Mouse (Mus musculus): ENCODE measurements at regions not wholly inside any gene's neighbourhood (a gene's known extent, or its start where the extent isn't known, plus 50 kb on each side); places are given as distances from the start of the nearest gene placed in this dataset.

GRCm38 (mm10) chr4:70026848-70027247 lies 383.4 kb downstream of the Cdk5rap2 start:
- Histone ChIP-seq H3K9ac (no peak overlapping the region), H3K4me2 (replicated peaks) (no peak overlapping the region), H3K27me3 (replicated peaks) (no peaks in the 10 kb centered on the region), H3K4me1 (no peaks in the 10 kb centered on the region), H3K4me3 (no peak overlapping the region), H3K36me3 (no peaks in the 10 kb centered on the region), H3K27ac (no peak overlapping the region), H3K9me3 (no peaks in the 10 kb centered on the region)
- 54% methylated on average over 8 of the region's 8 CpGs for WGBS
- peak; percentile 81; the same call in 1 of the 2 replicates for ATAC-seq (ENCODE audit: low FRiP score, low read depth)

GRCm38 (mm10) chr4:70024838-70025376 lies 385.3 kb downstream of the Cdk5rap2 start:
- ATAC-seq (ENCODE audit: low FRiP score, low read depth): no peak
- 92% methylated on average over 3 of the region's 3 CpGs for WGBS
- no peak overlapping the region for H3K4me2 ChIP-seq (replicated peaks)
- H3K4me3 ChIP-seq: no peak overlapping the region
- H3K27ac ChIP-seq: no peak overlapping the region
- H3K4me1 ChIP-seq: no peaks in the 10 kb centered on the region
- no peak overlapping the region for H3K9ac ChIP-seq
- no peaks in the 10 kb centered on the region for H3K9me3 ChIP-seq
- no peaks in the 10 kb centered on the region for H3K27me3 ChIP-seq (replicated peaks)
- no peaks in the 10 kb centered on the region for H3K36me3 ChIP-seq

GRCm38 (mm10) chr4:70020905-70021470 lies 389.3 kb downstream of the Cdk5rap2 start:
- Histone ChIP-seq H3K4me1 (no peaks in the 10 kb centered on the region), H3K36me3 (no peaks in the 10 kb centered on the region), H3K4me3 (no peak overlapping the region), H3K27me3 (replicated peaks) (no peaks in the 10 kb centered on the region), H3K9ac (no peak overlapping the region), H3K9me3 (no peaks in the 10 kb centered on the region), H3K4me2 (replicated peaks) (no peak overlapping the region), H3K27ac (no peak overlapping the region)
- ATAC-seq (ENCODE audit: low FRiP score, low read depth): no peak
- 54% methylated on average over 6 of the region's 6 CpGs for WGBS

DNA sequence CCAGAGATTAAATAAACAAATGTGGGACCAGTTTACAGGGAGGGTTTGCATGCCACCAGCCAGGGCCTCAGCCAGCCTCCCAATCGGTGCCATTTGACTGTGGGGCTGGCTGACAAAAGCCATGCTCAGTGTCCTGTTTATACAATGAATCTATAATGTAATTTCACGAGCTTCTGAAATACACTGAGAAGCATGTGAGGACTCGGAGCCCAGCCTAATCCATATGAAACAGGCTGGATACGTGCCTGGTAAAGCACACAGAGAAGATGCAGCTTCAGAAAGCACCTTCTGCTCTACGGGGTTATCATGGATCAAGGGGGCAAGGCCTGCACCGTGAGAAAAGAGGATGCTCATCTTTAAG lies 398.0 kb downstream of the Cdk5rap2 start:
- Histone ChIP-seq H3K9me3 (no peaks in the 10 kb centered on the region), H3K36me3 (no peaks in the 10 kb centered on the region), H3K4me1 (0 out of 2 replicates have a peak, but pooled peaks cover 2% of the 10 kb centered on the region), H3K9ac (no peak overlapping the region), H3K27me3 (replicated peaks) (no peaks in the 10 kb centered on the region), H3K4me3 (no peak overlapping the region), H3K27ac (no peak overlapping the region), H3K4me2 (replicated peaks) (no peak overlapping the region)
- peak; percentile 60; the same call in 1 of the 2 replicates for ATAC-seq (ENCODE audit: low FRiP score, low read depth)
- WGBS: 53% methylated on average over 6 of the region's 6 CpGs

DNA sequence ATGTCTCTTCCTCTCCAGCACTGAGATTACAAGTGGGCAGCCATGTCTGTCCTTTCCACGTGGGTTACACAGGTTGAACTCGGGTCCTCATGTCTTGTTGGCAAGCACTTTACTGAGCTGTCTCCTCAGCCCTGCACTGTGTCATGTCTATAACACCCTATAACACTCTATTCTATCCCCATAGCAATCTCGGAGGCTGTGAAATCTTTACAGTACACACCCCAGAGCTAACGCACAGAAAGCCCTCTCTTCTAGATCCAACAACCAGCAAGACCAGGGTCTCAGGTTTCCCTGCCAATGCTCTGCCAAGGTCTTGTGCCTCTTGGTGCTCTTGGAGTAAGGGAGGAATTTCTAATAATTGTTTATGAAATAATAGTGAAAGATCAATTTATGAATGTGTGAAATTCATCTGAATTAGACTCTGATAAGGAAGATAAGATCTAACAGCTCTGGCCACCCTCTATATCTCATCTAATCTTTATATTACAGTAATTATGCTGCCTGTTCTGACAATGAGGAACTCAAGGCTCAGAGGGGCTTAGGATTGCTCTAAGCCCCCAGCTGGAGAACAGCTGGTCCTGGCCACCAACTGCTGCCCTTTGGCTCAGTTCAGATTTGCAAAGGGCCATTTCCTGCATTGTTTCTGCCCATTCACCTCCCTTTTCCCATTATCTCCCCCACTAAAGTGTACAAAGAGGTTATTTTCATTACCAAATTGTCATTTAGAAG lies 398.6 kb downstream of the Cdk5rap2 start:
- 79% methylated on average over 4 of the region's 4 CpGs for WGBS
- H3K27ac ChIP-seq: no peak overlapping the region

GRCm38 (mm10) chr4:70010466-70010865 lies 399.8 kb downstream of the Cdk5rap2 start:
- ATAC-seq (ENCODE audit: low FRiP score, low read depth): no peak
- Histone ChIP-seq H3K27me3 (replicated peaks) (no peaks in the 10 kb centered on the region), H3K9me3 (no peaks in the 10 kb centered on the region), H3K4me1 (0 out of 2 replicates have a peak, but pooled peaks cover 2% of the 10 kb centered on the region), H3K4me2 (replicated peaks) (no peak overlapping the region), H3K36me3 (no peaks in the 10 kb centered on the region), H3K4me3 (no peak overlapping the region), H3K9ac (no peak overlapping the region), H3K27ac (no peak overlapping the region)
- 50% methylated on average over 1 of the region's 1 CpGs for WGBS

More for the DNA sequence above, 398.6 kb downstream of the Cdk5rap2 start:
- Histone ChIP-seq H3K9ac (no peak overlapping the region), H3K27me3 (replicated peaks) (no peaks in the 10 kb centered on the region), H3K9me3 (no peaks in the 10 kb centered on the region), H3K36me3 (no peaks in the 10 kb centered on the region), H3K4me2 (replicated peaks) (no peak overlapping the region), H3K4me1 (0 out of 2 replicates have a peak, but pooled peaks cover 2% of the 10 kb centered on the region), H3K4me3 (no peak overlapping the region)
- peak; percentile 61 for ATAC-seq (ENCODE audit: low FRiP score, low read depth)

GRCm38 (mm10) chr4:70004966-70005365 lies 405.3 kb downstream of the Cdk5rap2 start:
- Histone ChIP-seq H3K9ac (no peak overlapping the region), H3K27me3 (replicated peaks) (no peaks in the 10 kb centered on the region), H3K9me3 (no peaks in the 10 kb centered on the region), H3K36me3 (no peaks in the 10 kb centered on the region), H3K27ac (no peak overlapping the region), H3K4me2 (replicated peaks) (no peak overlapping the region), H3K4me1 (no peaks in the 10 kb centered on the region), H3K4me3 (no peak overlapping the region)
- ATAC-seq (ENCODE audit: low FRiP score, low read depth): no peak

- no peak overlapping the region for H3K9ac ChIP-seq
- H3K9me3 ChIP-seq: no peaks in the 10 kb centered on the region
- H3K4me1 ChIP-seq: no peaks in the 10 kb centered on the region
- H3K36me3 ChIP-seq: no peaks in the 10 kb centered on the region
- no peak overlapping the region for H3K27ac ChIP-seq
- no peak overlapping the region for H3K4me2 ChIP-seq (replicated peaks)
- 73% methylated on average over 3 of the region's 3 CpGs for WGBS
- H3K27me3 ChIP-seq (replicated peaks): no peaks in the 10 kb centered on the region
- ATAC-seq (ENCODE audit: low FRiP score, low read depth): peak; percentile 21; the same call in 1 of the 2 replicates
- H3K4me3 ChIP-seq: no peak overlapping the region
Measured at GRCm38 (mm10) chr4:69993226-69993625, 417.0 kb downstream of the Cdk5rap2 start.

DNA sequence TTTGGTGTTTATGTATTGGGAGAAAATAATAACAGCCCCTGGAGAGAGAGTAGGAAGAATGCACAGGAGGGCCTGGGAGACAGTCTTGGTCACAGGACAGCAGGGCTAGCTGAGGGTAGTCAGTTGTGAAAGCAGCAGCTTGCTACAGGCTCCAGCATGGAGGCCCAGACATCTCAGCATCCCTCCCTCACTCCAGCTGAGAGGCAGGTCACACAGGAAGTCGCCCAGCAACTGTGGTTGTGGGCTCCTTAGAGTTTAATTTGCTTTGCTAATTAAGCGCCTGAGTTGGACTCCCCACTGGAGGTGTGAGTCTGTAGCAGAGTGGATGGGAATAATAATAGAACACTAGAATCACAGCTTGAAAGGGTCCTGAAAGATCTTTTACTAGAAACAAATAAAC lies 436.0 kb downstream of the Cdk5rap2 start:
- no peaks in the 10 kb centered on the region for H3K9me3 ChIP-seq
- no peak for ATAC-seq (ENCODE audit: low FRiP score, low read depth)
- H3K4me3 ChIP-seq: no peak overlapping the region
- no peak overlapping the region for H3K9ac ChIP-seq
- H3K36me3 ChIP-seq: no peaks in the 10 kb centered on the region
- no peak overlapping the region for H3K27ac ChIP-seq
- no peaks in the 10 kb centered on the region for H3K4me1 ChIP-seq
- 33% methylated on average over 2 of the region's 2 CpGs for WGBS
- H3K27me3 ChIP-seq (replicated peaks): no peaks in the 10 kb centered on the region
- no peak overlapping the region for H3K4me2 ChIP-seq (replicated peaks)

GRCm38 (mm10) chr4:69973566-69973965 lies 436.7 kb downstream of the Cdk5rap2 start:
- WGBS: 67% methylated on average over 6 of the region's 6 CpGs
- no peak for ATAC-seq (ENCODE audit: low FRiP score, low read depth)
- H3K9me3 ChIP-seq: no peaks in the 10 kb centered on the region
- H3K4me2 ChIP-seq (replicated peaks): no peak overlapping the region
- no peak overlapping the region for H3K4me3 ChIP-seq
- no peaks in the 10 kb centered on the region for H3K36me3 ChIP-seq
- no peaks in the 10 kb centered on the region for H3K4me1 ChIP-seq
- H3K9ac ChIP-seq: no peak overlapping the region
- no peaks in the 10 kb centered on the region for H3K27me3 ChIP-seq (replicated peaks)
- H3K27ac ChIP-seq: no peak overlapping the region

- H3K9ac ChIP-seq: no peak overlapping the region
- 79% methylated on average over 3 of the region's 3 CpGs for WGBS
- no peaks in the 10 kb centered on the region for H3K9me3 ChIP-seq
- H3K36me3 ChIP-seq: no peaks in the 10 kb centered on the region
- H3K27me3 ChIP-seq (replicated peaks): no peaks in the 10 kb centered on the region
- no peak overlapping the region for H3K4me2 ChIP-seq (replicated peaks)
- H3K4me3 ChIP-seq: no peak overlapping the region
- no peak overlapping the region for H3K27ac ChIP-seq
- H3K4me1 ChIP-seq: no peaks in the 10 kb centered on the region
- no peak for ATAC-seq (ENCODE audit: low FRiP score, low read depth)
Measured at GRCm38 (mm10) chr4:69971721-69972120, 438.5 kb downstream of the Cdk5rap2 start.

- Histone ChIP-seq H3K9ac (no peak overlapping the region), H3K36me3 (no peaks in the 10 kb centered on the region), H3K27me3 (replicated peaks) (no peaks in the 10 kb centered on the region), H3K4me2 (replicated peaks) (no peak overlapping the region), H3K4me1 (no peaks in the 10 kb centered on the region), H3K4me3 (no peak overlapping the region), H3K27ac (no peak overlapping the region), H3K9me3 (no peaks in the 10 kb centered on the region)
- 90% methylated on average over 1 of the region's 1 CpGs for WGBS
- no peak for ATAC-seq (ENCODE audit: low FRiP score, low read depth)
Measured at GRCm38 (mm10) chr4:69968424-69968823, 441.8 kb downstream of the Cdk5rap2 start.
